Mouse (Mus musculus) adrenal gland, postnatal 0 days (tissue): ENCODE results near the gene Mettl7b. TPM values are rescaled to one million over a fixed set of nuclear protein-coding genes. Genes with fewer than 3 reads are reported as not detected.

Experiments used
- polyA plus RNA-seq: library from polyadenylated mRNA; unstranded; fragments of >200 nt; fragmentation: Nextera tagmentation; extraction: Ambion mirVana; gene quantifications from 2 replicates; pipeline ENCODE4 v1.2.1, GENCODE M21; 2015

Gene Mettl7b
- polyA plus RNA-seq, result 1.1 and 2.5 TPM in 2 replicates

DNA sequence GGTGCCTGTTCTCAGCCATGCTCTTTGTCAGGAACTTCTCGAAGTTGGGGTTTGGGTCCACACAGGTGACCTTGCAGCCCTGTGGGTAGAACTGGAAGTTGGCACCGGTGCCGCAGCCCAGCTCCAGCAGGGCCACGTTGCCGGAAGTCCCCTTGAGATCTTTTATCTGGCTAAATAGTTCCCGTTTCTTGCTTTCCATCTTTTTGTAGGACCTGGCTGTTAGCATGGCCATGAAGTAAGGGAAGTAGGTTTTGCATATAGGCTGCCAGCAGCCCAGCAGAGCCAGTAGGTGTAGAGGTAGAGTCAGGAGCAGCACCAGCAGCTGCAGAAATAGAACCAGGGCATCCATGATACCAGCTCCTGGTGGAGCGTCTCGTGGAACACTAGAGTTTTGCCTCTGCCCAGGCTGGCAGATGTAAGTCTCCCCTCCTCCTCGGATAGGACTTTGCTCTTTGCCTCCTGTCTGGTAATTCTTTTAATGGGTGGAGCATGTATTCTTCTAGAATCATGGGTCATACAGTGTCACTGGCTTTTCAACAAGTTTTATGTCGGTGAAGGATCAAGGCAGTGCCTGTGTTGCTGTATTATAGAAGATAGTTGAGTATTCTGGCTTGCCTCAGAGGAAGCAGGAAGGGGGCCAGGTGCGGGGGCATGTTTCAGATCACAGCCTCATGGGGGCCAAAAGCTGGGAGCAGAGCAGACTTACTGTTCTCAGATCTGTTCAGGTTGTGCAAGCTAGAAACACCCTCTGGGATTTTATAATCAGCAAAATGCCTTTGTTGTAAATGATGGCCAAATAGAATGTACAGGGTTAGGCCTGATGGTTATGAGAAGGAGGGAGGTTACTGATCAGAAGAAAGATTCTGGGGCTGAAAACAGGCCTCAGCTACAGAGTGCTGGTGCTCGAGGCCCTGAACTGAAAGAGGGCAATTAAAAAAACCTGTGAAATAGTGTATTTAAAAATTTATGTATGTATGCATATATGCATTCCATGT is at the start of gene Mettl7b:
Gene Mettl7b (minus strand): TSS at position 399 of the 995 bp plus-strand sequence.

GRCm38 (mm10) chr10:129010288-129010841 is 49.6 kb upstream of the Mettl7b start, which contains the start of gene Olfr763:
Gene Olfr763, plus strand, starts transcription at chr10:129010791.

GRCm38 (mm10) chr10:128989131-128989530 is 28.3 kb upstream of the Mettl7b start, which contains the start of gene Olfr9:
Gene Olfr9, plus strand, starts transcription at chr10:128989431.

GRCm38 (mm10) chr10:128933574-128933973 is 27.2 kb downstream of the Mettl7b start, which contains the start of gene Itga7:
Gene Itga7, plus strand, starts transcription at chr10:128933818.

DNA sequence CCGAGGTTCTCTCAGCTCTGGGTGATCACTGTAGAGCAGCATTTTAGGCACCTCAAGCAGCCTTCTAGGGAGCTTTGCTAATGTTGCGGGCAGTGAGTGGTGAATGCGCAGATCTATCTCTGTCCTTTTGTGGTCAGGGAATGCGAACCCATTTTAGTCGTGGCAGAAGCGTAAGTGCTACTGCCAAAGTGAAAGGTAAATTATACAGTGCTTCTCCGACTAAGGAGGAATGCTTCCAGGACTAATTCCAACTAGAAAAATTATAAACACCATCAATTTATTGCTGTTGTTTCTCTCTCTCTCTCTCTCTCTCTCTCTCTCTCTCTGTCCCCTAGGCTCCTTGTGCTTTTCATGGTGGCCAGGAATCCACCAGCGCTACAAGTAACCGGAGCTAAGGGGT is 36.9 kb downstream of the Mettl7b start, which contains the start of gene Bloc1s1:
Gene Bloc1s1 (minus strand): TSS at position 101 of the 400 bp plus-strand sequence.

DNA sequence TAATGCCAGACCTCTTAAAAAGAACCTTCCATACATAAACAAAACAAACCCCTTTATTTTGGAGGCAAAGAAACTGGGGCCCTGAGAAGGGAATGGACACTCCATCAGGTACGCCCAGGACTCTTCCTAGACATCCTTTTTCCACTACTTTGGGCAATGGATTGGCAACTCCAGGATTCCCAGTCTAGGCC is 38.1 kb downstream of the Mettl7b start, which contains the start of gene Rdh5:
Gene Rdh5 (minus strand): TSS at position 67 of the 191 bp plus-strand sequence.

Other genes starting within 250 kb of the Mettl7b start
- gene Dgka, start 216.1 kb downstream of the Mettl7b start, polyA plus RNA-seq, result 5.6 and 7.5 TPM in 2 replicates
- 27.0 and 29.1 TPM in 2 replicates for gene Pym1, start 213.1 kb downstream of the Mettl7b start, polyA plus RNA-seq
- gene Mmp19, start 170.1 kb downstream of the Mettl7b start, polyA plus RNA-seq, result 3.0 and 8.9 TPM in 2 replicates
- 35.4 and 46.5 TPM in 2 replicates for gene Dnajc14, start 156.9 kb downstream of the Mettl7b start, polyA plus RNA-seq
- gene Tmem198b, start 156.6 kb downstream of the Mettl7b start, polyA plus RNA-seq, result 16.8 and 17.0 TPM in 2 replicates
- 172 and 217 TPM in 2 replicates for gene Sarnp, start 143.7 kb downstream of the Mettl7b start, polyA plus RNA-seq
- 71.7 and 80.1 TPM in 2 replicates for gene Ormdl2, start 139.3 kb downstream of the Mettl7b start, polyA plus RNA-seq
- gene Gdf11, start 69.3 kb downstream of the Mettl7b start, polyA plus RNA-seq, result 3.1 and 4.0 TPM in 2 replicates
- 643 and 761 TPM in 2 replicates for gene Cd63, start 60.0 kb downstream of the Mettl7b start, polyA plus RNA-seq
- gene Rdh5, start 38.1 kb downstream of the Mettl7b start, polyA plus RNA-seq, result 32.2 and 42.0 TPM in 2 replicates
- 320 and 467 TPM in 2 replicates for gene Bloc1s1, start 37.0 kb downstream of the Mettl7b start, polyA plus RNA-seq
- gene Itga7, start 27.2 kb downstream of the Mettl7b start, polyA plus RNA-seq, result 6.0 and 11.5 TPM in 2 replicates
- gene Olfr9, start 28.4 kb upstream of the Mettl7b start, polyA plus RNA-seq, result not detected in 2 replicates
- gene Olfr763, start 49.8 kb upstream of the Mettl7b start, polyA plus RNA-seq, result not detected in 2 replicates
- gene Olfr764-ps1, start 78.9 kb upstream of the Mettl7b start, polyA plus RNA-seq, result not detected in 2 replicates
- gene Olfr765, start 89.0 kb upstream of the Mettl7b start, polyA plus RNA-seq, result not detected in 2 replicates
- gene Olfr766-ps1, start 108.0 kb upstream of the Mettl7b start, polyA plus RNA-seq, result not detected in 2 replicates
- not detected in 2 replicates for gene Olfr767, start 121.9 kb upstream of the Mettl7b start, polyA plus RNA-seq
- gene Olfr768, start 138.4 kb upstream of the Mettl7b start, polyA plus RNA-seq, result not detected in 2 replicates
- not detected in 2 replicates for gene Olfr769, start 156.9 kb upstream of the Mettl7b start, polyA plus RNA-seq
- not detected in 2 replicates for gene Olfr770, start 178.0 kb upstream of the Mettl7b start, polyA plus RNA-seq
- gene Olfr771, start 203.8 kb upstream of the Mettl7b start, polyA plus RNA-seq, result not detected in 2 replicates
- gene Olfr772, start 216.9 kb upstream of the Mettl7b start, polyA plus RNA-seq, result not detected in 2 replicates
- not detected in 2 replicates for gene Olfr773, start 226.4 kb upstream of the Mettl7b start, polyA plus RNA-seq